Mouse (Mus musculus) kidney, adult 9 months (tissue): Measurements from ENCODE around the gene Dcbld2.
A peak's percentile ranks its signal among the peaks of the same experiment; 100 is the strongest.
"Not testable (repeated sequence)": the region's sequence is repeated elsewhere in the genome, so short reads cannot be mapped to it uniquely, and the experiment has no call there.

ENCODE experiments used
- DNase-seq: peaks from one replicate; pipeline ENCODE4 v3.0.0; 2022

Gene Dcbld2

DNA sequence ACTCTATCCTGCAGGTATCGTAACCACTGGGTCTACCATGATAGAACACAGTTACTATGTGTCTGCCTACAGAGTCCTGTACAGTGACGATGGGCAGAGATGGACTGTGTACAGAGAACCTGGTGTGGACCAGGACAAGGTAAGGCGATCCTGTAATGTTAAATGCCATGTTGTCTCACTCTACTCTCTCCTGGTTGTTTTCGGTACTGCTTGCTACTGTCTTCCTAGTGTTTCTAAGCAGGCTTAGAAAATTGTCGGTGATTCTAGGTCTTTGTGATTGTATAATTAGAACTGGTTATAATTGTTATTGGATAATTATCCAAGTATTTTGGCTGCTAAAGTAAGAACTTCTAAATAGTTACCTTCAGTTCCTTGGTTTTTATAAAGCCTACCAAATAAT, 43.4 kb downstream of the Dcbld2 start:
- DNase-seq = no peak

DNA sequence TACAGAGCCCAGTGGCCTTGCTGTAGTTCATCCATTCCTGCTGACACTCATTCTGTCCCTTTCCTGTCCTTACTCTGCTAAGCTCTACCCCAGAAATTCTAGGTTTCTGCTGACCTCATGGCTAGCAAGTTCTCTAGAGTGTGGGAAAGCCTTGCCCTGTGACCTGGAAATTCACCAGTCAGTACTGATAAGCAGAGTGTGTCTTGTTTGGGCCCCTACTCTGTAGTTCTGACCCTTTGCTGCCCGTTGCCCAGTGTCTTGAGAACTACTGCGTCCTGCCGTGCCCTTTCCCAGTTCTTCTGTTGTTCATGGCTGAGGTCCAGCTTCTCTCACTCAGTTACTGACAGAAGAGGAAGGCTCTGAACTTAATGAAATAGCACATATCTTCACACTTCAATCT, 44.9 kb downstream of the Dcbld2 start:
- DNase-seq = peak; percentile 51

DNA sequence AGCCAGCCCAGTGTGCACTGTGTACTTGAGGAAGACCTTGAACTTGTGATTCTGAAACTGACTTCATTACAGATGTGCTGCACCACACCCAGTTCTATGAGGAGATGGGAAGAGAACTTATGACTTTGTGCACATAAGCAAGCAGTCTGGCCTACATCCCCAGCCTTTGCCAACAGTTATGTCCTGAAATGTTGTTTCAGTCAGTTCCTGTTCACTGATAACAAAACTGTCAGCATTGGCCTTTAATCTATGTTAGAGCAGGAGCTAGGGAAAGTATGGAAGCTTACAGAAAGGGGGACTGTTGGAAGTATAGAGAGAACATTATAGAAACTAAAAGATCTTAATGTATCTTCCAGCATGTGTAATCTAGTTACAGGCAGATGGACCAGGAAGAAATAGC, 45.6 kb downstream of the Dcbld2 start:
- no peak for DNase-seq

- DNase-seq = peak; percentile 71
Measured at GRCm38 (mm10) chr16:58454617-58455016, 46.4 kb downstream of the Dcbld2 start.

DNA sequence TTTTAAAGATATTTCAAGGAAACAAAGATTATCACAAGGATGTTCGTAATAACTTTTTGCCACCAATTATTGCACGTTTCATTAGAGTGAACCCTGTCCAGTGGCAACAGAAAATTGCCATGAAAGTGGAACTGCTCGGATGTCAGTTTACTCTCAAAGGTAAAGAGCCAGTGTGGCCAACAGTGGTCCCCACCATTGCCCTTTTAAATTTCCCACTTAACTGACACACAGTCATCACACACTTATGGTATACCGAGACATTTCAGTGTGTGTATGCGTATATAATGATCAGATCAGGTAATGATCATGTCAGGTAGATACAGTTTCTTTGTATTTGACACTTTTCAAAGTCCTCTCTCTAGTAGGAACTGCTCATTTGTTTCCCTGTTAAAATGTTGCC, 46.9 kb downstream of the Dcbld2 start:
- no peak for DNase-seq

DNA sequence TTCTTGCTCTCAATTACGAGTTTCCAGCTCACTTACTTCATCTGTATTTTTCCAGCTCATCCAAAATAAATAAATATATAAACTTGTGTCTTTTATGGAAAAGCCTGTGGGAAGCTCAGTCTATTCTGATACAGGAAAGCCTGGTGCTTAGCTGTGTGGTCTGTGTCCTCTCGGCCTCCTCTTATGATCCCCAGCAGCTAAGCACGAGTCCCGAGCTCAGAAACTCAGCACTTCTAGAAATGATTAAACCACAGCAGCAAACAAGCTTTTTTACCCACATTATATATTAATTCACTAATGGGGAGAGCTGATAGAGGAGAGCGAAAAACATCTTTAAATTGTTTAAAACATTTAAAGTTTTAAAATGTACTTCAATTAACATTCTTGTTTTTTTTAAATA, 48.2 kb downstream of the Dcbld2 start:
- peak; percentile 51 for DNase-seq

GRCm38 (mm10) chr16:58456991-58457390, 48.7 kb downstream of the Dcbld2 start:
- DNase-seq = no peak

- DNase-seq = not testable (repeated sequence)
Measured at GRCm38 (mm10) chr16:58459966-58460365, 51.7 kb downstream of the Dcbld2 start.

DNA sequence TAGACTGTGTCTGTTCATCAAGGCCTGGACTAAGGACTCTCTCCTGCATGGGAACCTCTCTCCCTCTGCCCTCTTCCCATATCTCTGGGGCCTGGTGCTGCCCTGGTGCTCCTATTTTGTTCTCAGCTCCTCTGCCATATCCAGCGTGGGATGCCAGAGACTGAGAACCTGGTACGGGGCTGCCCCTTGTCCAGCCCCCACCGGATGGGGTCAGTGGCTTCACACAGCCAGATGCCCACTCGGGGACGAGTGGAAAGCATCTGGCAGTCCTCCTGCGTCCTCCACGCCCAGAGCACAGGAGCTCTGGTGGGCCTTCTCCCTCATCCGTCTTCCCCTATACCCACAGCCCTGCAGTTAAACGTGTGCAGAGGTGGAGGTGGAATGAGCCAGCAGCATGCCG, 52.1 kb downstream of the Dcbld2 start:
- DNase-seq = no peak

GRCm38 (mm10) chr16:58461856-58462518, 53.7 kb downstream of the Dcbld2 start:
- DNase-seq = no peak

- DNase-seq = no peak
Measured at GRCm38 (mm10) chr16:58462519-58462918, 54.3 kb downstream of the Dcbld2 start.

DNA sequence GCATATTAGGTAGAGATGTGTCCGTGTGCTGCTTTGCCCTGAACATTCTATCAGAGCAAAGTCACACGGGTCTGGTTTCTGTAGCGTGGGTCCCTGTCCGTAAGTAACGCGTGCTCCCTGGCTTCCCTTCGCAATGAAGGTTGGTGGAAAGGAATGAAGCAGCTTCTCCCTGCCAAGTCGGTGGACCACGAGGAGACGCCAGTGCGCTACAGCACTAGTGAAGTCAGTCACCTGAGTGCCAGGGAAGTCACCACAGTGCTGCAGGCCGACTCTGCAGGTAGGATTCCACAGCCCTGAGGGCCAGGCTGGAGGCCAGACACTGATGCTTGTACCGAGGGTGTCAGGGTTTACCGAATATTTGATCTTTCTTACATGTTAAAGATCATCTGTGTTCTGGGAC, 55.8 kb downstream of the Dcbld2 start:
- DNase-seq = peak; percentile 61

GRCm38 (mm10) chr16:58465412-58465811, 57.2 kb downstream of the Dcbld2 start:
- DNase-seq = no peak

DNA sequence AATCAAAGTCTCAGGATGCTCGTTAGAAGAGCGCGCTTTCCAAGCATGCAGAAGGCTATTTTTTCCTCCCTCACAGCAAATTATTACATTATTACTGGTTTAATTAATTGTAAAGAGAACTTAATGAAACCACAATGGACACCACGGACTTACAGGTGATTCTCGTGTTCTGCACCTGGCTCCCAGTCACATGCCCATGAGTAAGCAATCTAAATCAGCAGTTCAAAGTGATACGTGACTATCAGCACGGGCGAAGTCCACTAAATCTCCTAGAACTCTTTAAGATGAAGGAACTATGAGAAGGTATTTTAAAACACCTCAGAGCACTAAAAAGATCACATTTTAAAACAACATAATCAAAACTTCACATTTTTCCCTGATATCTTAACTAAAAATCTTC, 61.8 kb downstream of the Dcbld2 start:
- DNase-seq = no peak

- no peak for DNase-seq
Measured at GRCm38 (mm10) chr16:58470841-58471240, 62.6 kb downstream of the Dcbld2 start.

DNA sequence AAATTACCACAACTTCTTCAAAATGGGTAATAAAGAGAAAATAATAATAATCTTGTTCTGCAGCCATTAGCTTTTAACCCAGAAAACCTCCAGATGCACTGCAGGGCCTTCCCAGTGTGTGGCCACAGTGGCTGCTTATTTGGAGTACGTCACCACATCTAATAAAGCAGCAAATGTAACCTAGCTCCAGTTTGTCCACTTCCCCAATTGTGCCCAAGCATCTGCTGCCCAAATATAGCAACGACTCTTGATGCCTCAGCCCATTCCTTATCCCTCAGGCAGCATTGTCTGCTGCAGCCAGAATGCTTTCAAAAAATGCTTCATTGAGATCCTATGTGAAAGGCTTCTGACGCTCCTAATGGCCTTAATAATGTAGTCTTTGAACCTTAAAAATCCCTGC, 66.6 kb downstream of the Dcbld2 start:
- no peak for DNase-seq

GRCm38 (mm10) chr16:58475544-58476154, 67.4 kb downstream of the Dcbld2 start:
- peak; percentile 49 for DNase-seq

- DNase-seq = peak; percentile 71
Measured at GRCm38 (mm10) chr16:58476363-58476762, 68.1 kb downstream of the Dcbld2 start.

DNA sequence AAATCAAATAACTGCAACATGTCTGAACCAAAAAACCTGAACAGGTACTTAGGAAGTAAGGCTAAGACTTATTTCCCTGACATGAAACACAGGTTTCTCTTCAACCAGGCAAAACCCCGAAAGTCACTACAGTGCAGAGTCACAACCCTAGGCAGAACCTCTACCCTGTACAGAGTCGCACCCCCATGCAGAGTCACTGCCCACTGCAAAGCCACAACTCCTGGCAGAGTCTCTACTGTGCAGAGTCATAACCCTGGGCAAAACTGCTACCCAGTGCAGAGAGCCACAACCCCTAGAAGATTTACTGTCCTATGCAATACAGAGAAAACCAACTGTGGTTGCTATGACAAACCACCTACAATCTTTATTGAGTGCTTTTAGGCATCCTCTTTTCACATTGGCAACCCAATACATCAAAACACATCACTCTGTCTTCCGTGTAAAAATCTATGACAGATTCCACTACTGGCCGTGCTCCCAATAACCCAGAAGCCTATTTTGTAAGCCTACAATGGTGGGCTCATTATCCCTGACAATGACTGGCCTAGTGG, 71.7 kb downstream of the Dcbld2 start:
- no peak for DNase-seq

- peak; percentile 84 for DNase-seq
Measured at GRCm38 (mm10) chr16:58481219-58481905, 73.1 kb downstream of the Dcbld2 start.

- no peak for DNase-seq
Measured at GRCm38 (mm10) chr16:58481906-58482270, 73.6 kb downstream of the Dcbld2 start.

GRCm38 (mm10) chr16:58482296-58482695, 74.1 kb downstream of the Dcbld2 start:
- peak; percentile 57 for DNase-seq

GRCm38 (mm10) chr16:58487861-58488260, 79.6 kb downstream of the Dcbld2 start:
- DNase-seq = no peak

DNA sequence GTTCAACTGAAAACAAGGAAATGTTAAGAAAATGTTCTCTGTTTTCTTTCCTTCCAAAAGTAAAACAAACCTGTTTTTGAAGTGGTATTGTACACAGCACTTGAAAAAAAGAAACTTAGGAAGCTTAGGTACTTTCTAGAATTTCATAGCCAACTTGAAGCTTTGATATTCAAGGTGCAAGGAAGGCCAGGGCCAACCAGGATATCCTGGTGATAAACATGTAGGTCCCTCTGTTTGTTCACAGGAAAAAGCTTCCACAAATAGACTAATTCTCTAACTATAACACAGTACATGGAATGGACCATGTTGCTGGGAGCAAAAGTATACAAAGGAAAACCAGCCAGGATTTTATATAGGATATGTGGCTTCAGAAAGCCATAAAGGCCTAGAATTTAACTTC, 88.5 kb downstream of the Dcbld2 start:
- no peak for DNase-seq
